Mouse (Mus musculus) hindbrain, postnatal 0 days (tissue): Measurements from ENCODE around the gene Rhbdl2. TPM values are rescaled to one million over a fixed set of nuclear protein-coding genes. Genes with fewer than 3 reads are reported as not detected.

Experiments used
- ATAC-seq: fragments of 200-750 bp; cut with Nextera tagmentation; 2 replicates; pipeline ENCODE4 v1.8.0; 2017; ENCODE audit warnings: mild to moderate bottlenecking, moderate TSS enrichment, moderate library complexity
- DNase-seq: peaks from one replicate; pipeline ENCODE4 v3.0.0-alpha.2; 2015; ENCODE audit warnings: low spot score
- H3K27ac ChIP-seq: fragments of 300-500 bp; sonication (generic); 2 replicates; pipeline ENCODE4 v1.5.1; 2014; ENCODE audit warnings: mild to moderate bottlenecking
- H3K27me3 ChIP-seq: fragments of 300-500 bp; sonication (generic); 2 replicates; pipeline ENCODE4 v1.6.1; 2014; ENCODE audit warnings: low read length, mixed read lengths; ENCODE audit not compliant: insufficient read depth
- H3K36me3 ChIP-seq: fragments of 300-500 bp; sonication (generic); 2 replicates; pipeline ENCODE4 v1.6.1; 2014; ENCODE audit warnings: low read length, mixed read lengths; ENCODE audit not compliant: insufficient read depth
- H3K4me1 ChIP-seq: fragments of 300-500 bp; sonication (generic); 2 replicates; pipeline ENCODE4 v1.6.1; 2014; ENCODE audit warnings: antibody characterized with exemption, low read length, mixed read lengths; ENCODE audit not compliant: insufficient read depth
- H3K4me2 ChIP-seq: fragments of 300-500 bp; sonication (generic); 2 replicates; pipeline ENCODE4 v1.6.1; 2014; ENCODE audit warnings: low read depth, mild to moderate bottlenecking, low read length, moderate library complexity, mixed read lengths
- H3K4me3 ChIP-seq: fragments of 300-500 bp; sonication (generic); 2 replicates; pipeline ENCODE4 v1.5.1; 2014; ENCODE audit warnings: low read length
- H3K9ac ChIP-seq: fragments of 300-500 bp; sonication (generic); replicated peaks from 2 replicates; pipeline ENCODE4 v1.6.1; 2014; ENCODE audit warnings: mild to moderate bottlenecking, low read length, moderate library complexity, mixed read lengths
- H3K9me3 ChIP-seq: fragments of 300-500 bp; sonication (generic); 2 replicates; pipeline ENCODE4 v1.6.1; 2016; ENCODE audit warnings: low read length, mixed read lengths
- CTCF ChIP-seq: IDR thresholded peaks from 2 replicates; pipeline ENCODE4 v1.5.1; 2016; ENCODE audit warnings: antibody characterized with exemption, control low read depth, low read depth
- WGBS: fragments of 180-500 bp; shearing (Covaris S2); extraction: QIAGEN DNeasy Blood & Tissue Kit; methylation state at CpG from one replicate; pipeline ENCODE4 v1.1.7; 2014; 5-methylcytosine and 5-hydroxymethylcytosine counted together
- polyA plus RNA-seq: library from polyadenylated mRNA; unstranded; fragments of >200 nt; fragmentation: Nextera tagmentation; extraction: Ambion mirVana; gene quantifications from 2 replicates; pipeline ENCODE4 v1.2.1, GENCODE M21; 2015
- total RNA-seq: library from RNA; depleted of rRNA; stranded (reverse); fragments of >200 nt; gene quantifications from 2 replicates; pipeline ENCODE4 v1.2.3, GENCODE M21; 2014

Rhbdl2 gene
- total and polyA plus RNA-seq, 2 experiments from 2014 or later, result 1.5 to 1.8 TPM

DNA sequence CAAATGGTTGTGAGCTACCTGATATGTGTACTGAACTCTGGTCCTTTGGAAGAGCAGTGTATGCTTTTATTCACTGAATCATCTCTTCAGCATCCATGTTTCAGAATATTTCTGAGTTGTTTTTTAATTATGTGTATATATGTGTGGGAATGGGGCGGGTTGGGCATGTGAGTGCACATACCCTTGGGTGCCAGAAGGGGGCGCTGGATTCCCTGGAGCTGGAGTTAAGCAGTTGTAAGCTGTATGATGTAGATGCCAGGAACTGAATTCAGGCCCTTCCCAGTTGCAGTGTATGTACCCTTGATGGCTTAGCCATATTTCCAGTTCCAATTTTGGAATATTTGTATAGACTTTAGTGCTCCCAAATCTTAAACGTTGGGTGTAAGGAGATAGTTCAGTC is 24.9 kb downstream of the Rhbdl2 start:
- Histone ChIP-seq H3K36me3 (no peaks in the 10 kb centered on the region), H3K4me3 (no peak overlapping the region), H3K27ac (no peak overlapping the region), H3K27me3 (no peaks in the 10 kb centered on the region), H3K4me1 (no peaks in the 10 kb centered on the region), H3K4me2 (no peak overlapping the region), H3K9me3 (no peaks in the 10 kb centered on the region), H3K9ac (no peak overlapping the region)
- ATAC-seq, result no peak
- DNase-seq, result no peak
- WGBS, result 82% methylated on average over 3 of the region's 3 CpGs
- 0 out of 2 replicates have a peak, but pooled peaks have one; percentile 13 for TF ChIP-seq CTCF

DNA sequence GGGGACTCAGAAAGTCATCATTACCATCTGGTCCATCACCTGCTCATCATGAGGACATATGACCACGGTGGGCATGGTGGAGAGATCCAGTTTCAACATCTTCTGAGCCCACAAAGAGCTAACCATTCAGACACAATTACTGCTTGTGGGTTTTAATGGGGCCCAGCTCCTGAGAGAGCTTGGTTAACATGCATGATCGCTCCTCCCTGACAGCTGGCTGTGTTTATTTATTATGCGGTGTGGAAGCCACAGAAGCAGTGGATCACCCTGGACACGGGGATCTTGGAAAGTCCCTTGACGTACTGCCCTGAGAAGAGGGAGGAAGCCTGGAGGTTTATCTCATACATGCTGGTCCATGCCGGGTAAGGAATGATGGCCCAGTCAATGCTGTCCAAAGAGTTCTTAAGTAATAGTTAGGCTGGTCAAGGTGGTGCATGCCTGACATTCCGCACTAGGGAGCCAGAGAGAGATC is 26.4 kb downstream of the Rhbdl2 start:
- ATAC-seq (no peak), DNase-seq (no peak)
- Histone ChIP-seq H3K4me3 (no peak overlapping the region), H3K4me1 (no peaks in the 10 kb centered on the region), H3K4me2 (no peak overlapping the region), H3K27me3 (no peaks in the 10 kb centered on the region), H3K27ac (no peak overlapping the region), H3K9me3 (no peaks in the 10 kb centered on the region), H3K9ac (no peak overlapping the region), H3K36me3 (no peaks in the 10 kb centered on the region)
- 52% methylated on average over 7 of the region's 7 CpGs for WGBS
- TF ChIP-seq CTCF, result no peak

GRCm38 (mm10) chr4:123819093-123819610 is 31.5 kb downstream of the Rhbdl2 start:
- no peaks in the 10 kb centered on the region for H3K27me3 ChIP-seq
- H3K9ac ChIP-seq, result no peak overlapping the region
- ATAC-seq (peak; percentile 69; the same call in 1 of the 2 replicates), DNase-seq (peak; percentile 66)
- peak; percentile 71 for TF ChIP-seq CTCF
- H3K9me3 ChIP-seq, result no peaks in the 10 kb centered on the region
- H3K4me3 ChIP-seq, result no peak overlapping the region
- no peak overlapping the region for H3K4me2 ChIP-seq
- H3K36me3 ChIP-seq, result no peaks in the 10 kb centered on the region
- H3K27ac ChIP-seq, result peak overlapping the region; percentile 26; the same call in 1 of the 2 replicates
- whole genome bisulfite sequencing, result 23% methylated on average over 4 of the region's 4 CpGs
- no peaks in the 10 kb centered on the region; the same call in 1 of the 2 replicates for H3K4me1 ChIP-seq

GRCm38 (mm10) chr4:123842126-123842525 is 54.5 kb downstream of the Rhbdl2 start:
- 84% methylated on average over 8 of the region's 8 CpGs for WGBS
- Histone ChIP-seq H3K36me3 (no peaks in the 10 kb centered on the region), H3K27me3 (no peaks in the 10 kb centered on the region), H3K9ac (no peak overlapping the region), H3K4me1 (no peaks in the 10 kb centered on the region), H3K9me3 (no peaks in the 10 kb centered on the region), H3K4me2 (no peak overlapping the region), H3K27ac (no peak overlapping the region), H3K4me3 (no peak overlapping the region)
- no peak for TF ChIP-seq CTCF
- DNase-seq, result no peak
- ATAC-seq, result no peak

DNA sequence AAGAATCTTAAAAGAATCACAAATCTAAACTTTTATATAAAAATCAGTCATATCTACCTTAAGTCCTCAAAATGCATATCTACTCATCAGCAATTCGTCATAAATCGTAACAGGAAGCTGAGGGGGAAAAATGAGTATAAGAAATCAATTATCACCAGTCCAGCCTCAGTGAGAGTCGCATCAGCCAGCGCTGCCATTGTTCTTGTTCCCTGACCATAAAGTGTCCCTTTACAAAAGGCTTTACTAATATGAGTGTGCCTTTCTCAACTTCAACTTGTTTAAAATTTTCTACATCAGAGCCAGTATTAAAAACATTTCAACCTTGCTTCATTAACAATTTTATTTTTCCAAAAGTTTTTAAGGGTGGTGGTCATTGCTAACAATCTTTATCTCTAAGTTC is 69.2 kb downstream of the Rhbdl2 start:
- Histone ChIP-seq H3K27ac (no peak overlapping the region), H3K4me2 (no peak overlapping the region), H3K36me3 (no peaks in the 10 kb centered on the region), H3K4me1 (no peaks in the 10 kb centered on the region), H3K4me3 (no peak overlapping the region), H3K9me3 (no peaks in the 10 kb centered on the region), H3K9ac (no peak overlapping the region), H3K27me3 (no peaks in the 10 kb centered on the region)
- no peak for TF ChIP-seq CTCF
- ATAC-seq, result no peak
- 43% methylated on average over 4 of the region's 4 CpGs for WGBS
- DNase-seq, result no peak

GRCm38 (mm10) chr4:123858090-123858489 is 70.4 kb downstream of the Rhbdl2 start:
- ATAC-seq, result no peak
- no peak overlapping the region for H3K4me2 ChIP-seq
- H3K27me3 ChIP-seq, result no peaks in the 10 kb centered on the region
- H3K4me3 ChIP-seq, result no peak overlapping the region
- H3K9me3 ChIP-seq, result no peaks in the 10 kb centered on the region
- no peaks in the 10 kb centered on the region for H3K36me3 ChIP-seq
- TF ChIP-seq CTCF, result no peak
- no peak overlapping the region for H3K9ac ChIP-seq
- H3K4me1 ChIP-seq, result no peaks in the 10 kb centered on the region
- DNase-seq, result no peak
- H3K27ac ChIP-seq, result no peak overlapping the region
- WGBS, result 85% methylated on average over 7 of the region's 7 CpGs

- no peak for TF ChIP-seq CTCF
- H3K4me1 ChIP-seq, result no peaks in the 10 kb centered on the region
- DNase-seq (no peak), ATAC-seq (no peak)
- H3K4me3 ChIP-seq, result no peak within 1 kb of the TSS
- no peaks in the 10 kb centered on the region for H3K9me3 ChIP-seq
- H3K27me3 ChIP-seq, result no peaks in the 10 kb centered on the region
- H3K4me2 ChIP-seq, result no peak within 1 kb of the TSS
- H3K9ac ChIP-seq, result no peak within 1 kb of the TSS
- WGBS, result 82% methylated on average over 3 of the region's 3 CpGs
- no peaks in the 10 kb centered on the region for H3K36me3 ChIP-seq
- no peak within 1 kb of the TSS for H3K27ac ChIP-seq
Measured at GRCm38 (mm10) chr4:123859379-123859778, 71.7 kb downstream of the Rhbdl2 start, which contains the start of gene 4933427I04Rik. Gene 4933427I04Rik, plus strand, starts transcription at chr4:123859679.
